Mouse (Mus musculus): Measurements from ENCODE around the gene Rbm20.

DNA sequence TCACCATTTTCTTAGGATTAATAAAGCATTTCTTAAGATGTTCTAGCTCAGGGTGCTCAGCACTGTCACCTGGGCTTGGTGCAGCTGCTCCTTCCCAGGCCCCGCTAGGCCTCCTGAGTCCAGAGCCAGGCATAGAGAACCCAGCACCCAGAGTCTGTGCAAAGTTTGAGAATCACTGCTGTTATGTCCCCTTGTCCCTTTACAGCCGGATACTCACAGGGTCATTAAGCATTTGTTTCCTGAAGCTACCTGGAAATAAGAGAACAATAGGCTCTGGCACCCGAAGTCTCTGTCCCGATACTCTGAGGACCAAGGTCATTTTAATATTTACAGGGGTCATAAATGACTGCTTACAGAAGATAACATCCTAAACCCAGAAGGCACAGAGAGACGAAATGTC lies 118.9 kb downstream of the Rbm20 start:
- TF ChIP-seq POLR2A (IDR thresholded peaks at IDR 0.05; ENCODE audit: borderline replicate concordance, insufficient read depth, low read length) (no peak), CTCF (IDR thresholded peaks at IDR 0.05; ENCODE audit: borderline replicate concordance, insufficient read depth, low read depth, low read length) (no peak)
